17 mouse cellular contexts compared by ENCODE assay signal in genomic region chr19:26594661-26595060, GRCm38 (mm10).
"Had no signal": no experiment of that assay in that cellular context is flagged by ENCODE, and none has a peak within 500 bp of the region (broad histone marks: within the 10 kb centered on the region; RNA-seq: fewer than 3 reads in every experiment).

No protein-coding gene starts in this region.

- ATAC-seq: liver, embryonic 12.5 days; liver, postnatal 0 days; lung, postnatal 0 days; midbrain, embryonic 13.5 days; midbrain, embryonic 15.5 days; midbrain, embryonic 16.5 days had no signal

- DNase-seq: left cerebral cortex, postnatal 4 days; liver; liver, embryonic 13.5 days; liver, postnatal 0 days; lung, adult 18-20 months; lung, adult 2 months; lung, embryonic 14.5 days; lung, postnatal 10 days; lung, postnatal 14 days; lung, postnatal 36 days; lung, postnatal 4 days; midbrain, embryonic 14.5 days had no signal
